Mouse (Mus musculus) liver, adult 2 months (tissue): ENCODE measurements around the gene Neurog1. TPM values are rescaled to one million over a fixed set of nuclear protein-coding genes. Genes with fewer than 3 reads are reported as not detected.

Source experiments
- DNase-seq: peaks from one replicate; pipeline ENCODE4 v3.0.0-alpha.2; 2011; ENCODE audit warnings: low read depth, low spot score; ENCODE audit errors: extremely low read depth
- H3K27ac ChIP-seq: fragments of 200-500 bp; replicated peaks from 2 replicates; pipeline ENCODE4 v1.5.1; 2012; ENCODE audit warnings: low read depth, mild to moderate bottlenecking, control low read depth, inconsistent platforms, low read length; ENCODE audit not compliant: insufficient read depth
- H3K27me3 ChIP-seq: fragments of 200-500 bp; 2 replicates; pipeline ENCODE4 v1.6.1; 2012; ENCODE audit warnings: mild to moderate bottlenecking, moderate library complexity, low read length, inconsistent platforms; ENCODE audit not compliant: control insufficient read depth, insufficient read depth
- H3K36me3 ChIP-seq: fragments of 200-500 bp; 2 replicates; pipeline ENCODE4 v1.6.1; 2012; ENCODE audit warnings: low read length, inconsistent platforms; ENCODE audit not compliant: control insufficient read depth, insufficient read depth
- H3K4me1 ChIP-seq: fragments of 200-500 bp; 2 replicates; pipeline ENCODE4 v1.6.1; 2011; ENCODE audit warnings: low read length; ENCODE audit not compliant: control insufficient read depth, insufficient read depth
- H3K4me3 ChIP-seq: fragments of 200-500 bp; 2 replicates; pipeline ENCODE4 v1.5.1; 2011; ENCODE audit warnings: low read depth, mild to moderate bottlenecking, control low read depth, low read length, moderate library complexity; ENCODE audit not compliant: insufficient read depth
- H3K79me2 ChIP-seq: fragments of 200-500 bp; 2 replicates; pipeline ENCODE4 v1.6.1; 2012; ENCODE audit warnings: inconsistent platforms, mild to moderate bottlenecking, low read length, moderate library complexity; ENCODE audit not compliant: control insufficient read depth, insufficient read depth
- H3K9ac ChIP-seq: fragments of 200-500 bp; 2 replicates; pipeline ENCODE4 v1.6.1; 2012; ENCODE audit warnings: low read depth, mild to moderate bottlenecking, control low read depth, inconsistent platforms, low read length
- CTCF ChIP-seq: fragments of 200-500 bp; IDR thresholded peaks from 2 replicates; pipeline ENCODE4 v1.5.1; 2011; ENCODE audit warnings: low read depth, low read length, control low read depth
- POLR2A ChIP-seq: fragments of 200-500 bp; IDR thresholded peaks from 2 replicates; pipeline ENCODE4 v1.6.1; 2011; ENCODE audit warnings: low read length, control low read depth; ENCODE audit not compliant: insufficient read depth; ENCODE audit errors: extremely low read depth
- WGBS: fragments of 180-500 bp; shearing (Covaris S2); methylation state at CpG from one replicate; pipeline ENCODE4 v1.1.7; 2018; 5-methylcytosine and 5-hydroxymethylcytosine counted together
- polyA plus RNA-seq: library from polyadenylated mRNA; depleted of rRNA; stranded (reverse); fragments of >200 nt; gene quantifications from 2 replicates; pipeline ENCODE4 v1.2.3, GENCODE M21; 2012; rRNA removed
- total RNA-seq: library from RNA; depleted of rRNA; stranded (reverse); fragments of >200 nt; gene quantifications from 2 replicates; pipeline ENCODE4 v1.2.3, GENCODE M21; 2014; rRNA removed

Gene Neurog1
- total and polyA plus RNA-seq, 2 experiments = not detected

DNA sequence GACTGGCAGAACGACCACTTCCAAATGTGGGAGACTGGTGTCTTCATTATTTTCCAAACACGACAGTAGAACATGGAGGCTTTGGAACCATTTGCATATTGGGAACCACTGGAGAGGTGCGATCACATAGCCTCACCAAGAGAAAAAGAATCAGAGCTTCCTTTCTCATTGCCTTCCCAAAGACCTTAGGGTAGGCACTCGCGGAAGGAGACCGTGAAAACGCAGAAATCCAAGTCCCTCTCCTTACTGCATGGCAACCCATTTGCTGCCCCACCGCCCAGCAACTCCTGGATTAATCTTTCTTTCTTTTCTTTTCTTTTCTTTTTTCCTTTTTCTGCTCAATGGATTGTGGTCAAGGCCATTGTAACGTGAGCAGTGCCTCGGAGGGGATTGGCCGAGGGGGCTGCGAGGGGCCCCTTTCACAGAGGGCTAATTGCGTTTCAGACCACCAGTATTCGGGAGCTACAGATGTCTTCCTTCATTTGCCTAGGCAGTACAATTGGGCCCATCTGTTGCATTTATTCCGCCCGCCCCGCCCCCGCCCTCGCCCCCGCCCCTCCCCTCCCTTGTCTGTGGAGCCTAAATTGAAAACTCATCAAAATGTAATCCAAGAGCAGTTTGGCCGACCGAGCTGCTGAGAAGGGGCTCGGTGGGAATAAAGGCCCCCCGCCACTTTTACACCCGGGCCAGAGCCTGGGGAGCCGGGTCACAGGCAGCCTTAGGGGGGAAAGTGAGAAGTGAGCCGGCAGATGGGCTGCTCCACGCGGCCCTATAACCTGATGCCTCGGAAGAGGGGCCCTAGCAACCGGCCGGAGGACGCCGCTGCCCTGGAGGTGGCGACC lies 43.5 kb downstream of the Neurog1 start:
- peaks cover 7% of the 10 kb centered on the region for H3K27me3 ChIP-seq
- no peak overlapping the region for H3K9ac ChIP-seq
- 23% methylated on average over 35 of the region's 35 CpGs for WGBS
- TF ChIP-seq CTCF = no peak
- no peak for TF ChIP-seq POLR2A
- no peaks in the 10 kb centered on the region for H3K36me3 ChIP-seq
- no peaks in the 10 kb centered on the region for H3K4me1 ChIP-seq
- H3K79me2 ChIP-seq = no peaks in the 10 kb centered on the region
- no peak overlapping the region for H3K27ac ChIP-seq
- H3K4me3 ChIP-seq = no peak overlapping the region
- DNase-seq = no peak

Other genes with a start within 250 kb of the Neurog1 start
- 52.7 and 56.2 TPM in 2 replicates for gene H2afy, start 115.8 kb downstream of the Neurog1 start, total RNA-seq
- 65.9 and 73.6 TPM in 2 replicates for gene H2afy, start 115.8 kb downstream of the Neurog1 start, polyA plus RNA-seq
- gene Tifab, start 73.3 kb downstream of the Neurog1 start, total RNA-seq = 1.1 and 1.2 TPM in 2 replicates
- gene Tifab, start 73.3 kb downstream of the Neurog1 start, polyA plus RNA-seq = 1.0 and 1.9 TPM in 2 replicates
- 0.20 and 0.46 TPM in 2 replicates for gene Cxcl14, start 44.4 kb upstream of the Neurog1 start, total RNA-seq
- 2.2 and 2.6 TPM in 2 replicates for gene Cxcl14, start 44.4 kb upstream of the Neurog1 start, polyA plus RNA-seq
- gene Gm3045, start 174.4 kb upstream of the Neurog1 start, total RNA-seq = not detected in 2 replicates
- not detected in 2 replicates for gene Gm3045, start 174.4 kb upstream of the Neurog1 start, polyA plus RNA-seq
- gene Slc25a48, start 186.2 kb upstream of the Neurog1 start, total RNA-seq = 3.7 and 5.7 TPM in 2 replicates
- gene Slc25a48, start 186.2 kb upstream of the Neurog1 start, polyA plus RNA-seq = 5.4 and 8.7 TPM in 2 replicates
- gene Il9, start 230.1 kb upstream of the Neurog1 start, total RNA-seq = not detected in 2 replicates
- gene Il9, start 230.1 kb upstream of the Neurog1 start, polyA plus RNA-seq = not detected in 2 replicates